Mouse (Mus musculus): Measurements from ENCODE around the gene Ctsa. TPM values are rescaled to one million over a fixed set of nuclear protein-coding genes. Genes with fewer than 3 reads are reported as not detected.
A peak's percentile ranks its signal among the peaks of the same experiment; 100 is the strongest.

Ctsa gene
- polyA plus RNA-seq (2015; fragmentation: Nextera tagmentation; extraction: Ambion mirVana), result 178 and 187 TPM in 2 replicates

DNA sequence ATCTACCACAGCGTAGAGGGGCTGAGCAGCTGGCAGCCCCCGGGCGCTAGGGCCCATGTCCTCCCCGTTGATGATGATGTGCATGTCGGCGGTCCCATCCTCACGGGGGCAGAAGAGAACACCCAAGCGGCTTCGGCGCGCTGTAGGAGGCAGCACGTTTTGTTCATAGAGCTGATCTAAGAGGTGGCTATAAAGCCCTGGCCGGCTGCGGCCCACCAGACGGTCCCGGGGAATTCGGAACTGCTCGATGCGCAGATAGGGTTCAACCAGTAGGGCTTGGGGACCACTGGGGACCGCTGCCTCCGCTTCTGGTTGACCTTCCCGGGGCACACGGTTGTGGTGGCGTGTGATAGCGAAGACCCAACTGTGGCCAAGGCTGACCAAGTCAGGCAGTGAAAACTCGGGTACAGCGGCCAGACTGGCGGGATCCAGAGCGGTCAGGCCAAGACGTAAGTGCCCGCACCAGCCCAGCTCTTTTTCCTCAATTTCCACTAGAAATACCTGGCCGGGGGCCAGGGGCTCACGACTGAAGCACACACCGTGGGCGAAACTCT lies at the start of gene Ctsa:
TSS of gene Ctsa (plus strand) at position 126 of the 554 bp plus-strand sequence.
- peak within 1 kb of the TSS; percentile 89 for H3K27ac ChIP-seq
- peaks cover 25% of the 10 kb centered on the region for H3K36me3 ChIP-seq
- H3K9me3 ChIP-seq, result no peaks in the 10 kb centered on the region
- no peaks in the 10 kb centered on the region for H3K27me3 ChIP-seq
- peak within 1 kb of the TSS; percentile 82 for H3K9ac ChIP-seq
- under 1% methylated on average over 35 of the region's 35 CpGs for WGBS
- H3K4me3 ChIP-seq, result peak within 1 kb of the TSS; percentile 75
- peak within 1 kb of the TSS; percentile 98 for H3K4me2 ChIP-seq
- peak; percentile 37 for ATAC-seq (ENCODE audit: insufficient number of reproducible peaks, low FRiP score, low TSS enrichment, low read depth)
- H3K4me1 ChIP-seq, result peaks cover 22% of the 10 kb centered on the region

DNA sequence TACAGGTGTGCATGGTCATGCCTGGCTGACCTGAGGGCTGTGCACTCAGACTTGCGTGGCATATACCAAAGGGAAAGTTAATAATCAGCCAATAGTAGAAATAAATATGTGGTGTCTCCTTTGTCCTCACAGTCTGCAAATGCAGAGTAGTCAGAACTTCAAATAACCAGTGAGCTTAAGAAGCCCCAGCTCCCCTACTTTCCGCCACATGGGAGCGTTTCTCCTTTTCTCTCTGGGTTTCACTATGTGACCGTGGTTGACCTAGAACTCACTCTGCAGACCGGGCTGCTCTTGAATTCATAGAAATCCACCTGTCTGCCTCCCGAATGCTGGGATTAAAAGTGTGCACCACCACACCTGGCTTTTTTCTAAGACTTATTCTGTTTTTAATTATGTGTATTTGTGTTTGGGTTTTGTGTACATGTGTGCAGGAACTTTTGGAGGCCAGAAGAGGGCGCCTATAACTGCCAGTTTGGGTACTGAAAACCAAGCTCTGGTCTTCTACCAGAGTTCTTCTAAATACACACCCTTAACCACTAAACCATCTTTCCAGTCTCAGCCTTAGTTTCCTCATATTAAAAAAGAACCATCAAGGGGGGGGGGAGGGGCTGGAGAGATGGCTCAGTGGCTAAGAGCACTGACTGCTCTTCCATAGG lies 48.6 kb upstream of the Ctsa start:
- no peak overlapping the region for H3K4me3 ChIP-seq
- peaks cover 7% of the 10 kb centered on the region; the same call in 1 of the 2 replicates for H3K36me3 ChIP-seq
- H3K9ac ChIP-seq, result no peak overlapping the region
- no peak overlapping the region for H3K4me2 ChIP-seq
- H3K4me1 ChIP-seq, result peaks cover 27% of the 10 kb centered on the region
- H3K27me3 ChIP-seq, result no peaks in the 10 kb centered on the region
- H3K27ac ChIP-seq, result no peak overlapping the region
- no peaks in the 10 kb centered on the region for H3K9me3 ChIP-seq
- 78% methylated on average over 7 of the region's 7 CpGs for WGBS
- ATAC-seq (ENCODE audit: insufficient number of reproducible peaks, low FRiP score, low TSS enrichment, low read depth), result no peak

DNA sequence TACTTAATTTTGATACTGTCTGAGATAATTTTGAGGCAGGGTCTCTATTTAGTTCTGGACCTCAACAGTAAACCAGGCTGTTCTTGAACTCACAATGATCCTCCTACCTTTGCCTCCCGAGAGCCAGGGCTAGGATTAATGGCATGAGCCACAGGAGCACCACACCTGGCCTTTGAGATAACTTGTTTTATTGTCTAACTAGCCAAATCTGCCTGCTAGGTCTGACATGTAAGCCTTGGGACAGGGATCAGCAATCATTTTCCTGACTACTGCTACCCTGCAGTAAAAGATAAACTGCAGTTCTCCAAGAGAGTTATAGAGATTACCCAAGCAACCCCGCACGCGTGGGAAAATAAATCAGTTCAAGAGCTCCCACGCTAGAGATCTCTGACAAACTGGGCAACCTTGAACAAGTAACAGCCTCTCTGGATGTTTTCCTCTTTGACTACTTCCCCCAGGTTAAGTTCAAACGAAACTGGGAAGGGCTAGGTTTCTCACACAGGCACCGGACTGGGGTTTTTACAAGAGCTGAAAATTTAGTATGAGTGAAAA lies 47.7 kb upstream of the Ctsa start:
- peak overlapping the region; percentile 72 for H3K4me2 ChIP-seq
- H3K9me3 ChIP-seq, result no peaks in the 10 kb centered on the region
- H3K36me3 ChIP-seq, result peaks cover 12% of the 10 kb centered on the region; the same call in 1 of the 2 replicates
- H3K4me3 ChIP-seq, result peak overlapping the region; percentile 63
- H3K9ac ChIP-seq, result peak overlapping the region; percentile 80
- WGBS, result 6% methylated on average over 7 of the region's 7 CpGs
- peaks cover 27% of the 10 kb centered on the region for H3K4me1 ChIP-seq
- no peaks in the 10 kb centered on the region for H3K27me3 ChIP-seq
- H3K27ac ChIP-seq, result peak overlapping the region; percentile 93
- no peak for ATAC-seq (ENCODE audit: insufficient number of reproducible peaks, low FRiP score, low TSS enrichment, low read depth)

DNA sequence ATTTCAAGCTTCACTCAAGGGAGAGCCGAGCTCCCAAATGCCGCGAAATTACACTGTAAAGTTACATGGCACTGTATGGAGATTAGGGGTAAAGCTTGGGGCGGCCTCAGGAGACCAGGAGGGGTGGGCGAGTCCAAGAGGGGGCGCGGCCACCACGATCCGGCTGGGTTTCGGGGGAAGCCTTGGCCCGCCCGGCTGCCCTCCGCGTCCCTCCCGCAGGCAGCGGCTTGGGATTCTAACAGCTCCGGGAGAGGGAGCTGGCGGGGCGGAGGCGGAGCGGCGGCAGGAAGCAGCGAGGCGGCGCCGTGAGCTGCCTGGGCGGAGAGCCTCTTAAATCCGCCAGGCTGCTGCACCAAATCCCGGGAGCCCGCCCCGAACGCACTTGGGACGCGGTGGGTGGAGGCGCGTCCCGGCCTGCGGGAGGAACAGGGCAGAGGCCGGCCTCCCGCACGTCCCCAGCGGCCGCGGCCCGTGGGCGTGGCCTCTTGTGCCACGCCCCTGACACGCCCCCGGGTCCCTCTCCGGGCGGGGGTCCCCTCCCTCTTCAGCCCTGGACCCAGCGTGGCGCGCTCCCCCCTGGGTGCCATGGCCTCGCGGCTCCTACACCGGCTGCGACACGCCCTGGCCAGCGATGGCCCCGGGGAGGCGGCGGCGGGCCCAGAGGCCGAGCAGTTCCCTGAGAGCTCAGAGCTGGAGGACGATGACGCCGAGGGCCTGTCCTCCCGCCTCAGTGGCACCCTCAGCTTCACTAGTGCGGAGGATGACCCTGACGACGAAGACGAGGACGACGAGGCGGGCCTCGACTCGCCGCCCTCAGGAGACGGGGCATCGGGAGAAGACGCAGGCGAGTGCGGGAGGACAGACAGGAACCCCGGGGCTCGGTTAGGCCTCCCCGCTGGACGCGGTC lies 46.9 kb upstream of the Ctsa start, which contains the start of gene Snx21:
TSS of gene Snx21 (plus strand) at position 343 of the 907 bp plus-strand sequence.
- Histone ChIP-seq H3K4me3 (peak within 1 kb of the TSS; percentile 63), H3K9me3 (no peaks in the 10 kb centered on the region), H3K4me1 (peaks cover 27% of the 10 kb centered on the region), H3K9ac (peak within 1 kb of the TSS; percentile 80), H3K27me3 (no peaks in the 10 kb centered on the region), H3K36me3 (peaks cover 13% of the 10 kb centered on the region; the same call in 1 of the 2 replicates), H3K27ac (peak within 1 kb of the TSS; percentile 93), H3K4me2 (peak within 1 kb of the TSS; percentile 72)
- ATAC-seq (ENCODE audit: insufficient number of reproducible peaks, low FRiP score, low TSS enrichment, low read depth), result peak; percentile 87
- WGBS, result under 1% methylated on average over 86 of the region's 89 CpGs

DNA sequence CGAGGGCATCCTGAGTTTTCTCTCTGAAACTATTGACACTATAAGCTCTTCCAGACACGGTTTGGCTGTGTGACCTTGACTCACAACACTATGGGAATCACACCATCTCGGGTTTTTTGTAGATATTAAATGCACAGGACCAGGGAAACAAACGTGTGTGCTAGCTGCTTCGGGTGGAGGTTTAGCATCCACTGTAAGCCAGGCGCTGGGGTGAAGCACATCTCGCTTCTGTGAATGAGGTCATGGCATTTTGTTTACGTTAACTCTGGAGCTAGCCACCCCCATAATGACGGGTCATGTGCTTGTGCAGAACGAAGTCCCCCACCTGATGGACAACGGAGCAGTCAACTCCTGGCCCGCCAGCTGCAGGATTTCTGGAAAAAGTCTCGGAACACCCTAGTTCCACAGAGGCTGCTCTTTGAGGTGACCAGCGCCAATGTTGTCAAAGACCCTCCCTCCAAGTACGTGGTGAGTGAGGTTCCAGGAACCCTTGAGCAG lies 46.2 kb upstream of the Ctsa start:
- H3K9me3 ChIP-seq, result no peaks in the 10 kb centered on the region
- peaks cover 18% of the 10 kb centered on the region for H3K36me3 ChIP-seq
- H3K27ac ChIP-seq, result peak overlapping the region; percentile 93
- no peaks in the 10 kb centered on the region for H3K27me3 ChIP-seq
- 7% methylated on average over 15 of the region's 15 CpGs for WGBS
- peak overlapping the region; percentile 63 for H3K4me3 ChIP-seq
- H3K4me1 ChIP-seq, result peaks cover 27% of the 10 kb centered on the region
- ATAC-seq (ENCODE audit: insufficient number of reproducible peaks, low FRiP score, low TSS enrichment, low read depth), result no peak
- peak overlapping the region; percentile 72 for H3K4me2 ChIP-seq
- peak overlapping the region; percentile 80 for H3K9ac ChIP-seq

DNA sequence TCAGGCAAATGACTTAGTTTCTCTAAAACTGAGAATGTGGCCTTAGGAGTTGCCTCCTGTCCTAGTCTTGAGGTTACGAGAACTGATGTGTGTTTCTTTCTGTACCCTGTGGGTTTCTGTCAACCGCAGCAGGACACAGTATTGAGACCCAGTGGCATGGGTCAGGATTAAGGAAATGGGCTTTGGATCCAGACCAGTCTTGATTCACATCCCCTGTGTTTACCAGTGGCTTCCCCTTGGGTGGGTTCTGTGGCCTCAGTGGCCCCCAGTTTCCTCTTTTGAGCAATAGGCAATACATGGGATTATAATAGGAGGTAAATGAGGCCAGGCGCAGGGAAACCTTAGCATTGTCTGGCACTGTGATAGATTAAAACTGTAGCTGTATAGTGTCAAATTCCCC lies 45.6 kb upstream of the Ctsa start:
- H3K4me1 ChIP-seq, result peaks cover 27% of the 10 kb centered on the region
- WGBS, result 87% methylated on average over 3 of the region's 3 CpGs
- H3K4me3 ChIP-seq, result peak overlapping the region; percentile 63
- no peak for ATAC-seq (ENCODE audit: insufficient number of reproducible peaks, low FRiP score, low TSS enrichment, low read depth)
- peaks cover 24% of the 10 kb centered on the region for H3K36me3 ChIP-seq
- H3K27ac ChIP-seq, result peak overlapping the region; percentile 93
- peak overlapping the region; percentile 72 for H3K4me2 ChIP-seq
- peak overlapping the region; percentile 80; the same call in 1 of the 2 replicates for H3K9ac ChIP-seq
- H3K27me3 ChIP-seq, result no peaks in the 10 kb centered on the region
- H3K9me3 ChIP-seq, result no peaks in the 10 kb centered on the region

DNA sequence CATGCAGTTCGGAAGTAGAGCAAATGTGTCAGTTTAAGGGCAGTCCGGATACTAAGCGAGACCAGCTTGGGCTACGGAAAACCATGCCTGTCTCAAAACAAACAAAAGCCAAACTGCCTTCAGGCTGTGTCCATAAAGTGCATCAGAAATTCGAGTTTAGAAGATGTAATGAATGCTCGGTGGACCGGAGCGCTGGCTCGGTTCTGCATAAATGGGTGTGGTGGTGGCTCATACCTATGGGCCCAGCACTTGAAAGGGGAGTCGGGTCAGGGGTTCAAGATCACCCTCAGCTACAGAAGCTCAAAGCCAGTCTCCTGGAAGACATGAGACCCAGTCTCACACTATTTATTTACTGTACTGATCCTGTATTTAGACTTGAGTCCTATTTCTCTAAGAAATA lies 44.9 kb upstream of the Ctsa start:
- no peak overlapping the region for H3K27ac ChIP-seq
- ATAC-seq (ENCODE audit: insufficient number of reproducible peaks, low FRiP score, low TSS enrichment, low read depth), result no peak
- no peak overlapping the region for H3K4me2 ChIP-seq
- H3K27me3 ChIP-seq, result no peaks in the 10 kb centered on the region
- no peaks in the 10 kb centered on the region for H3K9me3 ChIP-seq
- H3K4me1 ChIP-seq, result peaks cover 27% of the 10 kb centered on the region
- no peak overlapping the region for H3K4me3 ChIP-seq
- H3K36me3 ChIP-seq, result peaks cover 32% of the 10 kb centered on the region
- H3K9ac ChIP-seq, result no peak overlapping the region
- 79% methylated on average over 10 of the region's 10 CpGs for WGBS

DNA sequence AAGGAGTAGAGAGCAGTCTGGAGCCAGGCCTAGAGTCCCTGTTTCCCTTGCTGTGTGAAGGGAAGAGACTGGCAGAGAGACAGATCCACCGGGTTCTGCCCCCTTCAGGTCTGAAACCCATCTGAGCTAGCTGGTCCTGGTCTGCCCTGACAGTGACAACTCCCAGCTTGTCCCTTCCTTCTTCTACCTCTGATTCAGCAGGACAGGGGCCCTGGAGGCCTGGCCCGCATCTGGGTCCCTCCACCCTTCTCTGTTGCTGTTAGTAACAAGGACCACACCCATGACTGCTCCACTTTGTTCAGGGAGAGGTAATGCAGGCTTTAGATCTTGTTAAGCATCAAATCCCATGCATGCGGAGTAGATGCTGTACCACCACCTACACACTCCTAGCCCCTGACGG lies 44.3 kb upstream of the Ctsa start:
- Histone ChIP-seq H3K27ac (no peak overlapping the region), H3K4me3 (no peak overlapping the region), H3K9me3 (no peaks in the 10 kb centered on the region), H3K9ac (no peak overlapping the region), H3K27me3 (no peaks in the 10 kb centered on the region), H3K4me1 (peaks cover 27% of the 10 kb centered on the region), H3K36me3 (peaks cover 38% of the 10 kb centered on the region), H3K4me2 (no peak overlapping the region)
- ATAC-seq (ENCODE audit: insufficient number of reproducible peaks, low FRiP score, low TSS enrichment, low read depth), result no peak
- 65% methylated on average over 4 of the region's 4 CpGs for WGBS

DNA sequence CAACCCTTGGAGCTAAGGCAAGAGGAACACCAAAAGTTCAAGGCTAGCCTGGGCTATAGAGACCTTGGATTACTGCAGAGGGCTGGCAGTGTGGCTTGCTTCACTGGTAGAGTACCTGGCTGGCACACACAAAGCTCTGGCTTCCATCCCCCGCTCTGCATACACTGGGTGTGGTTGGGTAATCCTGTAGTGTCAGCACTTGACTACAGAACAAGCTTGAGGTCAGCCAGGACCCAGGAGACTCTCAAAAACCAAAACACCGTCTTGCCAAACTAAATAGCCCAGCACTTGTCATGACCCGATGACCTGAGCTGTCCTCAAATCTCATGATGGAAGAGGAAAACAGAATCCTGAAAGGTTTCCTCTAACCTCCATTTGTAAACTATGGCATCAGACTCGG lies 42.2 kb upstream of the Ctsa start:
- no peak overlapping the region for H3K27ac ChIP-seq
- no peaks in the 10 kb centered on the region for H3K27me3 ChIP-seq
- peaks cover 55% of the 10 kb centered on the region for H3K36me3 ChIP-seq
- H3K9me3 ChIP-seq, result no peaks in the 10 kb centered on the region
- 81% methylated on average over 4 of the region's 4 CpGs for WGBS
- ATAC-seq (ENCODE audit: insufficient number of reproducible peaks, low FRiP score, low TSS enrichment, low read depth), result no peak
- no peak overlapping the region for H3K9ac ChIP-seq
- peaks cover 20% of the 10 kb centered on the region for H3K4me1 ChIP-seq
- no peak overlapping the region for H3K4me2 ChIP-seq
- no peak overlapping the region for H3K4me3 ChIP-seq

DNA sequence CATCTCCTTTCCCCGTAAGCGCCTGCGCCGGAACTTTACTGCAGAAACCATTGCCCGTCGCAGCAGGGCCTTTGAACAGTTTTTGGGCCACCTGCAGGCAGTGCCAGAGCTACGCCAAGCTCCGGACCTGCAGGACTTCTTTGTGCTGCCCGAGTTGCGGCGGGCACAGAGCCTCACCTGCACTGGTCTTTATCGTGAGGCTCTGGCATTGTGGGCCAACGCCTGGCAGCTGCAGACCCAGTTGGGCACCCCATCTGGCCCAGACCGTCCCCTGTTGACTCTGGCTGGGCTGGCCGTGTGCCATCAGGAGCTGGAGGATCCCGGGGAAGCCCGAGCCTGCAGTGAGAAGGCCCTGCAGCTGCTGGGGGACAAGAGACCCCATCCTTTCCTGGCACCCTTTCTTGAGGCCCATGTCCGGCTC lies 40.8 kb upstream of the Ctsa start:
- Histone ChIP-seq H3K9me3 (no peaks in the 10 kb centered on the region), H3K4me1 (peaks cover 17% of the 10 kb centered on the region), H3K9ac (no peak overlapping the region), H3K4me3 (no peak overlapping the region), H3K4me2 (no peak overlapping the region), H3K36me3 (peaks cover 69% of the 10 kb centered on the region), H3K27me3 (no peaks in the 10 kb centered on the region), H3K27ac (no peak overlapping the region)
- 86% methylated on average over 18 of the region's 18 CpGs for WGBS
- no peak for ATAC-seq (ENCODE audit: insufficient number of reproducible peaks, low FRiP score, low TSS enrichment, low read depth)

DNA sequence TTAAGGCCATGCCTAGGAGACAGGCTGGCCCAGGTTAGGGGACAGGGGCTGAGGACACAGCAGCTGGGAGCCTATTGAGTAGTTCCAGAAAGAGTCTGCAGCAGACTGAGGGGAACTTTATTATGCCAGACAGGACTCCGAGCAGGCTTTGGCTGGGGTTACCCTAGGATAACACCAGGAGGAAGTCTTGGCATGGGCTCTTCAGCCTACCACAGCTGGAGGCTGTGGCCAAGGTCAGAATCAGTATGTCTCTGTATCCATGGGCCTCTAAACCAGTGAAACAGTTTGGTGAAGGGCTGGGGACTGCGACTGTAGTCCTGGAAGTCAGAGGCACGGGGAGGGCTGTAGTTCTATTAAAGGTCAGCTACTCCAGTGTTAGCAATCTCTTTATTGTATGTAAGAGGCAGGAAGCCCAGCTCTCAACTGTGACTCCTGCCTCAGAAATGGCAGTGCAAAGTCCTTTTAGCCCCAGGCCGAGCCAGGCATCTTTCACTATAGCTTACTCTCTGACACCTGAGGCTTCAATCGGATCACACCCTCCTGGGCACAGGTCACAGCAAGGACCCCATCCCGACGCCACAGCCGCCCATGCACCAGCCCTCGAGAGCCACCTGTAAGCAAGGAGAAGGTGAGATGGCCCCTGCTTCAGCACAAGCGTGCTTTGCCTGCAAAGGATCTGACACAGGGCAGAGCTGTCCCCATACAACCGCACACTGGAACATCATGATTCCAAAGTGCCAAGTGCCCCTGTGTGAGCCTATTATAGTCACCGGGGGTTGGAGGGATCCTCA lies 40.1 kb upstream of the Ctsa start:
- ATAC-seq (ENCODE audit: insufficient number of reproducible peaks, low FRiP score, low TSS enrichment, low read depth), result no peak
- H3K9me3 ChIP-seq, result no peaks in the 10 kb centered on the region
- H3K4me2 ChIP-seq, result no peak overlapping the region
- H3K27me3 ChIP-seq, result no peaks in the 10 kb centered on the region
- H3K4me1 ChIP-seq, result peaks cover 10% of the 10 kb centered on the region
- no peak overlapping the region for H3K27ac ChIP-seq
- WGBS, result 88% methylated on average over 12 of the region's 12 CpGs
- H3K4me3 ChIP-seq, result no peak overlapping the region
- H3K9ac ChIP-seq, result no peak overlapping the region
- H3K36me3 ChIP-seq, result peaks cover 72% of the 10 kb centered on the region
